Mouse (Mus musculus): Measurements from ENCODE around the gene Tpte.

DNA sequence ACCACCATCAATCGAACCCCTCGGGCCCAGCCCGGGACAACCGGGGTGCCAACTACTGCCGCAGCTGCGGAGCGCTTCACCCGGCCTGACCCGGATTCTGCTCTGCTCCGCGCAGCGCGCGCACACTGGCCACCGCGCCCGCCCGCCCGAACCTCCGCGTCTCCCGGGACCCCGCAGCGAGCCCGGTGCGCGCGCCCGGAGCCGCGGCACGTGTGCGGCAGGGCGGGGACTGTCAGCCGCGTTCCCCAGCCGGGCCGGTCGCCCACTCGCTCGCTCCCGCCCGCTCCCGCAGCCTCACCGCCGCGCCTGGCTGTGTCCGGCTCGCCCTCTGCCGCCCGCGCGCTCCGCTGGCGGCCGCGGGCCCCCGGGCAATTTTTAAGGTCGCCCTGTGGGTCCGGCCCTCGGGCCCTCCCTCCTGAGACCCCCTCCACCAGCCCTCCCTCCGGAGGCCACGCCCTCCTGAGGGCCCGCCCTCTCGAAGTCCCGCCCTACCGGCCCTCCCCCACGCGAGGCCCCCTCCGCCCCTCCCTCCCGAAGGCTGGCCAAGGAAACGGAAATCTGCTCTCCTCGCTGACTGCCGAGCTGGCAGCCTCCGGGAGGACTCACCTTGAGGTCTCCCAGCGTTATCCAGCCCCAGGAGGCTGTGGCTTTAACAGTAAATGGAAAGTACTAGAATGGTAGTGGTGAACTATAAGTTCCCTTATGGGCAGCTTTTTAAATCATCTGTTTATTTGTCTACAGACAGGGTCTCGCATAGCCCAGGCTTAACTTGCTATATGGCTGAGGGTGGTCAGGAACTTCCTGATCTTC lies 115.1 kb downstream of the Tpte start, which contains the start of gene Slc25a15:
- TF ChIP-seq POLR2A (IDR thresholded peaks at IDR 0.05; ENCODE audit: control insufficient read depth, low read depth, low read length) = peak; percentile 76
- no peak for TF ChIP-seq CTCF (IDR thresholded peaks at IDR 0.05; ENCODE audit: control insufficient read depth, insufficient read depth, insufficient replicate concordance, low read depth, low read length)
